Mouse (Mus musculus): ENCODE measurements around the gene 4930470P17Rik. TPM values are rescaled to one million over a fixed set of nuclear protein-coding genes. Genes with fewer than 3 reads are reported as not detected.
"Not testable (repeated sequence)": the region's sequence is repeated elsewhere in the genome, so short reads cannot be mapped to it uniquely, and the experiment has no call there.

The 4930470P17Rik gene
- total and polyA plus RNA-seq, 2 experiments from 2014 or later, result 0.26 TPM; not detected in 1

- Histone ChIP-seq H3K27ac (no peak overlapping the region), H3K9ac (replicated peaks; ENCODE audit: low read length) (no peak overlapping the region), H3K4me3 (ENCODE audit: low read length) (no peak overlapping the region), H3K27me3 (ENCODE audit: insufficient read depth, low read length) (no peaks in the 10 kb centered on the region), H3K4me2 (ENCODE audit: low read depth, low read length) (no peak overlapping the region), H3K36me3 (ENCODE audit: insufficient read depth, low read length) (no peaks in the 10 kb centered on the region), H3K4me1 (ENCODE audit: insufficient read depth, low read length) (peaks cover under 1% of the 10 kb centered on the region; the same call in 1 of the 2 replicates), H3K9me3 (ENCODE audit: low read length) (no peaks in the 10 kb centered on the region)
- 100% methylated on average over 2 of the region's 2 CpGs for whole genome bisulfite sequencing
- 0 out of 2 replicates have a peak, but pooled peaks have one; percentile 35 for ATAC-seq
- no peak for TF ChIP-seq CTCF (IDR thresholded peaks at IDR 0.05; ENCODE audit: low read depth)
- DNase-seq (ENCODE audit: low spot score), result no peak
Observed at GRCm38 (mm10) chr2:170632998-170633622, 31.3 kb upstream of the 4930470P17Rik start.

DNA sequence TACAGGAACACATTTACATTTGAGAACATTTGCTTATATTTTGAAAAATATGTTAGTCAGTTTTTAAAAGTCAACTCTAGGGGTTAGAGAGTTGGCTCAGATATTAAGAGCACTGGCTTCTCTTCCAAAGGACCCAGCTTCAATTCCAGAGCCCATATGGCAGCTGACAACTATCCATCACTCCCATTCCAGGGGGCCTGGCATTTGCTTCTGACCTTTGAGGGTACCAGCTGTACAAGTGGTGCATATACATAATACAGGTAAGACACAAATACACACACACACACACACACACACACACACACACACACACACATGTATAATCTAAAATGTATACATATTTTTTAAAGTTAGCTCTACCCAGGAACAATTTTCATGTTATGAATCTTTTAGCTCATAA is 30.6 kb upstream of the 4930470P17Rik start:
- H3K27ac ChIP-seq, result no peak overlapping the region
- TF ChIP-seq CTCF (IDR thresholded peaks at IDR 0.05; ENCODE audit: low read depth), result no peak
- H3K27me3 ChIP-seq (ENCODE audit: insufficient read depth, low read length), result no peaks in the 10 kb centered on the region
- H3K4me1 ChIP-seq (ENCODE audit: insufficient read depth, low read length), result no peaks in the 10 kb centered on the region
- no peaks in the 10 kb centered on the region for H3K9me3 ChIP-seq (ENCODE audit: low read length)
- ATAC-seq (no peak), DNase-seq (ENCODE audit: low spot score) (no peak)
- no peak overlapping the region for H3K4me2 ChIP-seq (ENCODE audit: low read depth, low read length)
- no peak overlapping the region for H3K9ac ChIP-seq (replicated peaks; ENCODE audit: low read length)
- H3K4me3 ChIP-seq (ENCODE audit: low read length), result no peak overlapping the region
- no peaks in the 10 kb centered on the region for H3K36me3 ChIP-seq (ENCODE audit: insufficient read depth, low read length)

DNA sequence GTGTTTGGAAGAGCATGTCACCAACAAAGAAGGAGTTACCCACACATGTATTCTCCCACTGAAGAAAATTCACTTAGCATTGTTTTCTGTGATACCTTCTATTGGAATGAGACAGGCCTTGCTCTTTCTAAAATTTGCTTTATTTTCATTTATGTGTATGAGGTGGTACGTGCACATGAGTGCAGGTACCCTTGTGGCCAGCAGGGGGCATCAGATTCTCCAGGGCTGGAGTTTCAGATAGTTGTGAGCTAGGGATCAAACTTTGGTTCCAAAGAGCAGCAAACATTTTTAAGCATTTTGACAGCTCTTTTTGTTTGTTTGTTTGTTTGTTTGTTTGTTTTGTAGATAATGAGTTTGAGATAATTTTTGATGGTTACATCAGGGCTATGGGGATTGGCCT is 29.6 kb upstream of the 4930470P17Rik start:
- no peak overlapping the region for H3K9ac ChIP-seq (replicated peaks; ENCODE audit: low read length)
- ATAC-seq, result no peak
- 98% methylated on average over 1 of the region's 1 CpGs for WGBS
- H3K4me2 ChIP-seq (ENCODE audit: low read depth, low read length), result no peak overlapping the region
- H3K27me3 ChIP-seq (ENCODE audit: insufficient read depth, low read length), result no peaks in the 10 kb centered on the region
- H3K9me3 ChIP-seq (ENCODE audit: low read length), result no peaks in the 10 kb centered on the region
- H3K4me3 ChIP-seq (ENCODE audit: low read length), result no peak overlapping the region
- peak; percentile 27; the same call in 1 of the 2 replicates for TF ChIP-seq CTCF (IDR thresholded peaks at IDR 0.05; ENCODE audit: low read depth)
- H3K27ac ChIP-seq, result no peak overlapping the region
- no peak for DNase-seq (ENCODE audit: low spot score)
- no peaks in the 10 kb centered on the region for H3K4me1 ChIP-seq (ENCODE audit: insufficient read depth, low read length)
- H3K36me3 ChIP-seq (ENCODE audit: insufficient read depth, low read length), result no peaks in the 10 kb centered on the region

DNA sequence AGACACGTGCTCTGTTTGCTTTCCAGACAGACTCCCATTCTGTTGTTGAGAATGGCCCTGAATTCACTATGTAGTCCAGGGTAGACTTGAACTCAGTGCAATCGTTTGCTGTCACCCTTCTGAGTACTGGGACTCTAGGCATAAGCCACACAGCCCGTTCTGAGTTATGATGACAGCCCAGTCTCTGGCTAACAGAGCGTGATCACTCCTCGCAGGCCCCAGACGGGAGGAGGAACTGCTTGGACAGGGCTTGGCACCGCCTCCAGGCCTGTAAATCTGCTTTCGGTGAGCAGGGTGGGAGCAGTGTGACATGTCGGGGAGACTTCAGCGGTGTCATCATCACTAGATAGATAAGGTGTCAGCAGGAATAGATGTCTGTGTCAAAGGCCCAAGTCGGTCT is 28.7 kb upstream of the 4930470P17Rik start:
- TF ChIP-seq CTCF (IDR thresholded peaks at IDR 0.05; ENCODE audit: low read depth), result no peak
- no peaks in the 10 kb centered on the region for H3K4me1 ChIP-seq (ENCODE audit: insufficient read depth, low read length)
- H3K9ac ChIP-seq (replicated peaks; ENCODE audit: low read length), result no peak overlapping the region
- H3K36me3 ChIP-seq (ENCODE audit: insufficient read depth, low read length), result no peaks in the 10 kb centered on the region
- H3K27me3 ChIP-seq (ENCODE audit: insufficient read depth, low read length), result no peaks in the 10 kb centered on the region
- ATAC-seq, result no peak
- DNase-seq (ENCODE audit: low spot score), result no peak
- no peak overlapping the region for H3K27ac ChIP-seq
- WGBS, result 74% methylated on average over 11 of the region's 11 CpGs
- no peak overlapping the region for H3K4me2 ChIP-seq (ENCODE audit: low read depth, low read length)
- H3K9me3 ChIP-seq (ENCODE audit: low read length), result no peaks in the 10 kb centered on the region
- H3K4me3 ChIP-seq (ENCODE audit: low read length), result no peak overlapping the region

- 87% methylated on average over 11 of the region's 11 CpGs for WGBS
Observed at GRCm38 (mm10) chr2:170627991-170628390, 26.2 kb upstream of the 4930470P17Rik start.

GRCm38 (mm10) chr2:170624201-170624880 is 22.5 kb upstream of the 4930470P17Rik start:
- not testable (repeated sequence) for H3K27ac ChIP-seq; H3K4me1 ChIP-seq (ENCODE audit: insufficient read depth, low read length); H3K36me3 ChIP-seq (ENCODE audit: insufficient read depth, low read length); H3K9ac ChIP-seq (replicated peaks; ENCODE audit: low read length); H3K9me3 ChIP-seq (ENCODE audit: low read length); H3K4me2 ChIP-seq (ENCODE audit: low read depth, low read length); DNase-seq (ENCODE audit: low spot score); ATAC-seq; H3K27me3 ChIP-seq (ENCODE audit: insufficient read depth, low read length); H3K4me3 ChIP-seq (ENCODE audit: low read length)
- 93% methylated on average over 1 of the region's 1 CpGs for WGBS

More at GRCm38 (mm10) chr2:170627991-170628390, 26.2 kb upstream of the 4930470P17Rik start:
- H3K9me3 ChIP-seq (ENCODE audit: low read length); H3K36me3 ChIP-seq (ENCODE audit: insufficient read depth, low read length); H3K4me3 ChIP-seq (ENCODE audit: low read length); H3K27ac ChIP-seq; ATAC-seq; DNase-seq (ENCODE audit: low spot score); H3K9ac ChIP-seq (replicated peaks; ENCODE audit: low read length); H3K27me3 ChIP-seq (ENCODE audit: insufficient read depth, low read length); H3K4me2 ChIP-seq (ENCODE audit: low read depth, low read length); H3K4me1 ChIP-seq (ENCODE audit: insufficient read depth, low read length): not testable (repeated sequence)

DNA sequence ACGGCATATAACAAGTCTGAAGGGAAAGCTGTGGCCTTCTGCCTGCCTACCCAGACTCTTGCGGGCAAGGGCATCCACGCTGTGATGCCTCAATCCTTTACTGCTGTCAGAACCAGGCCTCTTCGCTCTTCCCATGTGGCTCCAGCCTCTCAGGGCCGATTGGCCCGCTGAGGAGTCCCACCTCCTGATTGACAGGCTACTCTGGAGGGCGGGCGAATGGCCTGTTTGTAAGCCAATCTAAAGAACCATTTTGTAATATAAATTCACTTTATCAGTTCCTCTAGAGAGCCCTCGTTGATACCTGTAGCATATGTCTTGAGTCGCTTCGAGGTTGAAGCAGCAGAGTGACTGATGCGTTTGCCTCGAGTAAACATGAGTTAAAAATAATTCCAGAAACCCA is 21.2 kb upstream of the 4930470P17Rik start:
- Histone ChIP-seq H3K4me2 (ENCODE audit: low read depth, low read length) (no peak overlapping the region), H3K27me3 (ENCODE audit: insufficient read depth, low read length) (no peaks in the 10 kb centered on the region), H3K9ac (replicated peaks; ENCODE audit: low read length) (no peak overlapping the region), H3K9me3 (ENCODE audit: low read length) (no peaks in the 10 kb centered on the region), H3K36me3 (ENCODE audit: insufficient read depth, low read length) (no peaks in the 10 kb centered on the region), H3K4me1 (ENCODE audit: insufficient read depth, low read length) (no peaks in the 10 kb centered on the region), H3K27ac (no peak overlapping the region), H3K4me3 (ENCODE audit: low read length) (no peak overlapping the region)
- ATAC-seq (no peak), DNase-seq (ENCODE audit: low spot score) (no peak)
- WGBS, result 91% methylated on average over 13 of the region's 13 CpGs
- no peak for TF ChIP-seq CTCF (IDR thresholded peaks at IDR 0.05; ENCODE audit: low read depth)

All from hindbrain, postnatal 0 days (tissue).